Mouse (Mus musculus) CH12.LX (cell line): Measurements from ENCODE around the gene Dnajc4. TPM values are rescaled to one million over a fixed set of nuclear protein-coding genes. Genes with fewer than 3 reads are reported as not detected.

Experiments
- DNase-seq: peaks from one replicate; pipeline ENCODE4 v3.0.0-alpha.2; 2013; ENCODE audit errors: extremely low read depth
- H3K27ac ChIP-seq: 2 replicates; pipeline ENCODE4 v1.5.1; 2012; ENCODE audit warnings: low read depth, mild to moderate bottlenecking, control low read depth, moderate library complexity; ENCODE audit not compliant: insufficient read depth
- H3K27me3 ChIP-seq: replicated peaks from 2 replicates; pipeline ENCODE3; 2012; ENCODE audit warnings: inconsistent platforms
- H3K36me3 ChIP-seq, 2 experiments: replicated peaks in 1 of 2; 2 replicates each; pipeline versions ENCODE3 to v1.6.1; 2012; ENCODE audit warnings: inconsistent platforms in 1 of 2, low read length in 1 of 2, mild to moderate bottlenecking in 1 of 2, mixed read lengths in 1 of 2, moderate library complexity in 1 of 2; ENCODE audit not compliant: control insufficient read depth in 1 of 2, insufficient read depth in 1 of 2
- H3K4me1 ChIP-seq, 2 experiments: 2 replicates each; pipeline ENCODE4 v1.6.1; 2012; ENCODE audit warnings: inconsistent platforms in 1 of 2, moderate library complexity in 1 of 2; ENCODE audit not compliant: insufficient read depth in 2 of 2, control insufficient read depth in 1 of 2
- H3K4me2 ChIP-seq: 2 replicates; pipeline ENCODE4 v1.6.1; 2012; ENCODE audit warnings: low read depth, mild to moderate bottlenecking, control low read depth; ENCODE audit not compliant: poor library complexity, insufficient read depth, severe bottlenecking
- H3K4me3 ChIP-seq, 3 experiments: fragments of 150-350 bp in 1 of 3; sonication (generic) in 1 of 3; replicated peaks in 1 of 3; 2 replicates each; pipeline versions ENCODE3 to v1.5.1; 2011 to 2012; ENCODE audit warnings: low read depth in 2 of 3, low read length in 2 of 3, mild to moderate bottlenecking in 2 of 3, moderate library complexity in 2 of 3, control low read depth in 1 of 3, improper control_type of control experiment in 1 of 3, inconsistent platforms in 1 of 3, mixed read lengths in 1 of 3; ENCODE audit not compliant: poor library complexity in 1 of 3
- H3K79me2 ChIP-seq: replicated peaks from 2 replicates; pipeline ENCODE4 v1.6.1; 2012; ENCODE audit warnings: mild to moderate bottlenecking, moderate library complexity; ENCODE audit not compliant: control insufficient read depth, poor library complexity, insufficient read depth, severe bottlenecking; ENCODE audit errors: extremely low read depth
- H3K9ac ChIP-seq: 2 replicates; pipeline ENCODE4 v1.6.1; 2012; ENCODE audit warnings: low read depth, mild to moderate bottlenecking, control low read depth, moderate library complexity; ENCODE audit not compliant: insufficient read depth
- H3K9me3 ChIP-seq: replicated peaks from 2 replicates; pipeline ENCODE3; 2012; ENCODE audit warnings: low read length, inconsistent platforms, mixed read lengths
- BHLHE40 ChIP-seq: IDR thresholded peaks from 2 replicates; pipeline ENCODE4 v1.6.1; 2011; ENCODE audit warnings: mild to moderate bottlenecking, low read depth, low read length, improper control_type of control experiment
- CHD1 ChIP-seq: IDR thresholded peaks from 2 replicates; pipeline ENCODE4 v1.6.1; 2012; ENCODE audit warnings: low read depth, low read length, improper control_type of control experiment, inconsistent platforms
- E2F4 ChIP-seq: IDR thresholded peaks from 2 replicates; pipeline ENCODE4 v1.6.1; 2011; ENCODE audit warnings: low read depth, low read length, improper control_type of control experiment; ENCODE audit not compliant: insufficient replicate concordance
- EP300 ChIP-seq: IDR thresholded peaks from 2 replicates; pipeline ENCODE4 v1.6.1; 2011; ENCODE audit warnings: low read length, improper control_type of control experiment
- ETS1 ChIP-seq: conservative IDR thresholded peaks from 2 replicates; pipeline ENCODE4 v1.6.1; 2012; ENCODE audit warnings: low read depth, mild to moderate bottlenecking, inconsistent platforms, low read length, improper control_type of control experiment, moderate library complexity
- GABPA ChIP-seq: IDR thresholded peaks from 2 replicates; pipeline ENCODE4 v1.6.1; 2012; ENCODE audit warnings: low read depth, low read length, improper control_type of control experiment, inconsistent platforms; ENCODE audit not compliant: insufficient replicate concordance
- HCFC1 ChIP-seq: IDR thresholded peaks from 2 replicates; pipeline ENCODE4 v1.6.1; 2012; ENCODE audit warnings: low read depth, mild to moderate bottlenecking, inconsistent platforms, low read length, improper control_type of control experiment
- IRF4 ChIP-seq: IDR thresholded peaks from 2 replicates; pipeline ENCODE4 v1.6.1; 2014; ENCODE audit warnings: low read depth, mild to moderate bottlenecking, inconsistent platforms, low read length, improper control_type of control experiment
- JUND ChIP-seq: conservative IDR thresholded peaks from 2 replicates; pipeline ENCODE4 v1.6.1; 2011; ENCODE audit warnings: low read depth, low read length, improper control_type of control experiment
- MAX ChIP-seq: IDR thresholded peaks from 2 replicates; pipeline ENCODE4 v1.6.1; 2011; ENCODE audit warnings: low read length, improper control_type of control experiment
- MAZ ChIP-seq: IDR thresholded peaks from 2 replicates; pipeline ENCODE4 v1.6.1; 2012; ENCODE audit warnings: low read depth, mild to moderate bottlenecking, inconsistent platforms, low read length, improper control_type of control experiment, moderate library complexity
- MEF2A ChIP-seq: IDR thresholded peaks from 2 replicates; pipeline ENCODE4 v1.6.1; 2014; ENCODE audit warnings: low read depth, mild to moderate bottlenecking, inconsistent platforms, low read length, improper control_type of control experiment, borderline replicate concordance
- MXI1 ChIP-seq: IDR thresholded peaks from 2 replicates; pipeline ENCODE4 v1.6.1; 2011; ENCODE audit warnings: mild to moderate bottlenecking, low read depth, low read length, improper control_type of control experiment
- MYC ChIP-seq: IDR thresholded peaks from 2 replicates; pipeline ENCODE4 v1.6.1; 2011; ENCODE audit warnings: low read depth, mild to moderate bottlenecking, improper control_type of control experiment, low read length
- POLR2A ChIP-seq: IDR thresholded peaks from 2 replicates; pipeline ENCODE4 v1.6.1; 2011; ENCODE audit warnings: low read depth, mild to moderate bottlenecking, improper control_type of control experiment, low read length
- POLR2AphosphoS2 ChIP-seq: IDR thresholded peaks from 2 replicates; pipeline ENCODE4 v1.6.1; 2011; ENCODE audit warnings: low read depth, low read length, improper control_type of control experiment
- RAD21 ChIP-seq: IDR thresholded peaks from 2 replicates; pipeline ENCODE4 v1.6.1; 2011; ENCODE audit warnings: low read depth, mild to moderate bottlenecking, low read length, improper control_type of control experiment, moderate library complexity
- RCOR1 ChIP-seq: conservative IDR thresholded peaks from 2 replicates; pipeline ENCODE4 v1.6.1; 2012; ENCODE audit warnings: low read depth, mild to moderate bottlenecking, inconsistent platforms, low read length, improper control_type of control experiment
- SIN3A ChIP-seq: IDR thresholded peaks from 2 replicates; pipeline ENCODE4 v1.6.1; 2012; ENCODE audit warnings: low read length, improper control_type of control experiment, inconsistent platforms
- SMC3 ChIP-seq: IDR thresholded peaks from 2 replicates; pipeline ENCODE4 v1.6.1; 2011; ENCODE audit warnings: low read depth, low read length, improper control_type of control experiment
- UBTF ChIP-seq: IDR thresholded peaks from 2 replicates; pipeline ENCODE4 v1.6.1; 2012; ENCODE audit warnings: low read depth, mild to moderate bottlenecking, inconsistent platforms, low read length, improper control_type of control experiment, moderate library complexity
- USF2 ChIP-seq: conservative IDR thresholded peaks from 2 replicates; pipeline ENCODE4 v1.6.1; 2011; ENCODE audit warnings: low read depth, low read length, improper control_type of control experiment
- ZKSCAN1 ChIP-seq: IDR thresholded peaks from 2 replicates; pipeline ENCODE4 v1.6.1; 2012; ENCODE audit warnings: low read depth, inconsistent platforms, low read length, improper control_type of control experiment, borderline replicate concordance
- ZMIZ1 ChIP-seq: IDR thresholded peaks from 2 replicates; pipeline ENCODE4 v1.6.1; 2012; ENCODE audit warnings: low read depth, mild to moderate bottlenecking, inconsistent platforms, low read length, improper control_type of control experiment
- ZNF384 ChIP-seq: IDR thresholded peaks from 2 replicates; pipeline ENCODE4 v1.6.1; 2012; ENCODE audit warnings: low read depth, low read length, improper control_type of control experiment, inconsistent platforms
- dilution Hi-C: fragments of 300-500 bp; cut with MboI; formaldehyde crosslinking; loops from 2 replicates; pipeline ENCODE4 v1.14.3; 2020; ENCODE audit warnings: low sequenced_read_pairs; ENCODE audit not compliant: extremely low pct_unique_long_range_greater_than_20kb, extremely low pct_ligation_motif_present
- in situ Hi-C: fragments of 300-500 bp; cut with MboI; formaldehyde crosslinking; loops from 3 replicates; pipeline ENCODE4 v1.14.3; 2019; ENCODE audit warnings: low sequenced_read_pairs, low pct_ligation_motif_present, low pct_unique_long_range_greater_than_20kb, mixed read lengths
- polyA plus RNA-seq: library from polyadenylated mRNA; unstranded; fragments of >175 nt; gene quantifications from 2 replicates; pipeline ENCODE4 v1.2.1, GENCODE M21; 2012; ENCODE audit warnings: low read depth; ENCODE audit not compliant: insufficient read length
- total RNA-seq, 2 experiments: library from RNA; depleted of rRNA; stranded (reverse); fragments of 300-350 nt in 1 of 2; fragments of >200 nt in 1 of 2; gene quantifications; 2 replicates each; pipeline ENCODE4 v1.2.3; 2012 to 2014

The Dnajc4 gene
- total and polyA plus RNA-seq, 3 experiments, result 6.2 to 13.9 (median 11.2) TPM

- TF ChIP-seq MAX, result no peak
- no peak for TF ChIP-seq GABPA
- no peak for TF ChIP-seq MEF2A
- no peak for TF ChIP-seq MAZ
- no peak for TF ChIP-seq RAD21
- no peak for TF ChIP-seq IRF4
- no peak for TF ChIP-seq ZKSCAN1
- TF ChIP-seq CHD1, result no peak
- peak; percentile 54; the same call in 1 of the 2 replicates for TF ChIP-seq SIN3A
- TF ChIP-seq MXI1, result no peak
- TF ChIP-seq ZNF384, result no peak
- no peak for TF ChIP-seq BHLHE40
- no peak for TF ChIP-seq ETS1
- TF ChIP-seq UBTF, result no peak
- no peak for TF ChIP-seq RCOR1
- no peak for TF ChIP-seq POLR2AphosphoS2
- 0 out of 2 replicates have a peak, but pooled peaks have one; percentile 4 for TF ChIP-seq ZMIZ1
- no peak for TF ChIP-seq SMC3
- no peak for TF ChIP-seq MYC
These were observed 3.6 kb upstream of the Dnajc4 start, which contains the start of the genes Nudt22 and Trpt1 (continued) for GRCm38 (mm10) chr19:6996006-6996405.

GRCm38 (mm10) chr19:6995255-6995991, 3.1 kb upstream of the Dnajc4 start:
- no peak overlapping the region for H3K27ac ChIP-seq
- H3K4me2 ChIP-seq, result peak overlapping the region; percentile 67
- peak overlapping the region; percentile 62 for H3K9ac ChIP-seq
- H3K4me3 ChIP-seq, result peak overlapping the region; percentile 63 to 90 (median 69)
- peaks cover 4 to 56% of the 10 kb centered on the region in 2 experiments for H3K4me1 ChIP-seq
- TF ChIP-seq JUND (no peak), E2F4 (no peak), MAX (no peak), EP300 (no peak), ZNF384 (no peak), HCFC1 (no peak), POLR2A (no peak), USF2 (no peak), MXI1 (peak; percentile 3; the same call in 1 of the 2 replicates), SIN3A (peak; percentile 50), ZMIZ1 (0 out of 2 replicates have a peak, but pooled peaks have one; percentile 8)
- H3K36me3 ChIP-seq, result peaks cover 24 to 30% of the 10 kb centered on the region in 2 experiments
- H3K27me3 ChIP-seq, result no peaks in the 10 kb centered on the region
- dilution Hi-C loops, result no loop called here
- H3K9me3 ChIP-seq, result no peaks in the 10 kb centered on the region
- H3K79me2 ChIP-seq, result no peaks in the 10 kb centered on the region
- no peak for DNase-seq
- in situ Hi-C loops, result no loop called here
